Mouse (Mus musculus): ENCODE measurements around the gene Fam53b. TPM values are rescaled to one million over a fixed set of nuclear protein-coding genes. Genes with fewer than 3 reads are reported as not detected.
A peak's percentile ranks its signal among the peaks of the same experiment; 100 is the strongest.

Gene Fam53b
- polyA plus RNA-seq, 1 experiment from 2014 or later, result 16.4 TPM

GRCm38 (mm10) chr7:132806926-132807857, 6.5 kb downstream of the Fam53b start:
- Histone ChIP-seq H3K9me3 (replicated peaks; ENCODE audit: control insufficient read depth, low read length) (no peaks in the 10 kb centered on the region), H3K4me1 (ENCODE audit: control insufficient read depth, insufficient read depth, low read length) (peaks cover 93% of the 10 kb centered on the region), H3K9ac (ENCODE audit: low read length) (peak overlapping the region; percentile 50; the same call in 1 of the 2 replicates), H3K27me3 (ENCODE audit: control insufficient read depth, insufficient read depth, low read length) (no peaks in the 10 kb centered on the region), H3K4me2 (ENCODE audit: low read depth, low read length) (no peak overlapping the region), H3K36me3 (ENCODE audit: control insufficient read depth, insufficient read depth) (no peaks in the 10 kb centered on the region), H3K4me3 (ENCODE audit: low read length) (no peak overlapping the region), H3K27ac (ENCODE audit: low read length) (peak overlapping the region; percentile 54)
- WGBS, result 58% methylated on average over 13 of the region's 13 CpGs
- no peak for ATAC-seq (replicated peaks; ENCODE audit: extremely low read depth, insufficient read depth, low FRiP score)

GRCm38 (mm10) chr7:132806286-132806685, 7.4 kb downstream of the Fam53b start:
- no peaks in the 10 kb centered on the region for H3K36me3 ChIP-seq (ENCODE audit: control insufficient read depth, insufficient read depth)
- 51% methylated on average over 5 of the region's 5 CpGs for WGBS
- no peaks in the 10 kb centered on the region for H3K9me3 ChIP-seq (replicated peaks; ENCODE audit: control insufficient read depth, low read length)
- no peak overlapping the region for H3K4me3 ChIP-seq (ENCODE audit: low read length)
- H3K27ac ChIP-seq (ENCODE audit: low read length), result peak overlapping the region; percentile 49
- H3K4me1 ChIP-seq (ENCODE audit: control insufficient read depth, insufficient read depth, low read length), result peaks cover 92% of the 10 kb centered on the region
- no peaks in the 10 kb centered on the region for H3K27me3 ChIP-seq (ENCODE audit: control insufficient read depth, insufficient read depth, low read length)
- H3K9ac ChIP-seq (ENCODE audit: low read length), result peak overlapping the region; percentile 42
- H3K4me2 ChIP-seq (ENCODE audit: low read depth, low read length), result no peak overlapping the region
- ATAC-seq (replicated peaks; ENCODE audit: extremely low read depth, insufficient read depth, low FRiP score), result no peak

- WGBS, result 76% methylated on average over 5 of the region's 5 CpGs
- Histone ChIP-seq H3K27ac (ENCODE audit: low read length) (no peak overlapping the region), H3K4me1 (ENCODE audit: control insufficient read depth, insufficient read depth, low read length) (peaks cover 87% of the 10 kb centered on the region), H3K4me2 (ENCODE audit: low read depth, low read length) (no peak overlapping the region), H3K36me3 (ENCODE audit: control insufficient read depth, insufficient read depth) (no peaks in the 10 kb centered on the region), H3K9ac (ENCODE audit: low read length) (no peak overlapping the region), H3K4me3 (ENCODE audit: low read length) (no peak overlapping the region), H3K9me3 (replicated peaks; ENCODE audit: control insufficient read depth, low read length) (no peaks in the 10 kb centered on the region), H3K27me3 (ENCODE audit: control insufficient read depth, insufficient read depth, low read length) (no peaks in the 10 kb centered on the region)
- ATAC-seq (replicated peaks; ENCODE audit: extremely low read depth, insufficient read depth, low FRiP score), result no peak
Measured at GRCm38 (mm10) chr7:132804951-132805350, 8.7 kb downstream of the Fam53b start.

GRCm38 (mm10) chr7:132804461-132804860, 9.2 kb downstream of the Fam53b start:
- no peak overlapping the region for H3K4me2 ChIP-seq (ENCODE audit: low read depth, low read length)
- peak overlapping the region; percentile 70 for H3K27ac ChIP-seq (ENCODE audit: low read length)
- no peak overlapping the region for H3K9ac ChIP-seq (ENCODE audit: low read length)
- 60% methylated on average over 7 of the region's 7 CpGs for WGBS
- no peaks in the 10 kb centered on the region for H3K9me3 ChIP-seq (replicated peaks; ENCODE audit: control insufficient read depth, low read length)
- no peak for ATAC-seq (replicated peaks; ENCODE audit: extremely low read depth, insufficient read depth, low FRiP score)
- H3K4me1 ChIP-seq (ENCODE audit: control insufficient read depth, insufficient read depth, low read length), result peaks cover 87% of the 10 kb centered on the region
- H3K36me3 ChIP-seq (ENCODE audit: control insufficient read depth, insufficient read depth), result no peaks in the 10 kb centered on the region
- no peak overlapping the region for H3K4me3 ChIP-seq (ENCODE audit: low read length)
- no peaks in the 10 kb centered on the region for H3K27me3 ChIP-seq (ENCODE audit: control insufficient read depth, insufficient read depth, low read length)

- Histone ChIP-seq H3K27ac (ENCODE audit: low read length) (peak overlapping the region; percentile 70), H3K27me3 (ENCODE audit: control insufficient read depth, insufficient read depth, low read length) (no peaks in the 10 kb centered on the region), H3K4me2 (ENCODE audit: low read depth, low read length) (no peak overlapping the region), H3K36me3 (ENCODE audit: control insufficient read depth, insufficient read depth) (no peaks in the 10 kb centered on the region), H3K4me1 (ENCODE audit: control insufficient read depth, insufficient read depth, low read length) (peaks cover 87% of the 10 kb centered on the region), H3K4me3 (ENCODE audit: low read length) (no peak overlapping the region), H3K9ac (ENCODE audit: low read length) (no peak overlapping the region), H3K9me3 (replicated peaks; ENCODE audit: control insufficient read depth, low read length) (no peaks in the 10 kb centered on the region)
- 48% methylated on average over 3 of the region's 3 CpGs for WGBS
- no peak for ATAC-seq (replicated peaks; ENCODE audit: extremely low read depth, insufficient read depth, low FRiP score)
Measured at GRCm38 (mm10) chr7:132803962-132804361, 9.7 kb downstream of the Fam53b start.

GRCm38 (mm10) chr7:132803336-132803735, 10.3 kb downstream of the Fam53b start:
- H3K4me2 ChIP-seq (ENCODE audit: low read depth, low read length), result no peak overlapping the region
- H3K4me1 ChIP-seq (ENCODE audit: control insufficient read depth, insufficient read depth, low read length), result peaks cover 82% of the 10 kb centered on the region
- H3K27ac ChIP-seq (ENCODE audit: low read length), result peak overlapping the region; percentile 70
- no peak overlapping the region for H3K4me3 ChIP-seq (ENCODE audit: low read length)
- 76% methylated on average over 2 of the region's 2 CpGs for WGBS
- H3K27me3 ChIP-seq (ENCODE audit: control insufficient read depth, insufficient read depth, low read length), result no peaks in the 10 kb centered on the region
- 0 out of 2 replicates have a peak overlapping the region, but pooled peaks have one; percentile 2 for H3K9ac ChIP-seq (ENCODE audit: low read length)
- H3K36me3 ChIP-seq (ENCODE audit: control insufficient read depth, insufficient read depth), result no peaks in the 10 kb centered on the region
- H3K9me3 ChIP-seq (replicated peaks; ENCODE audit: control insufficient read depth, low read length), result no peaks in the 10 kb centered on the region
- no peak for ATAC-seq (replicated peaks; ENCODE audit: extremely low read depth, insufficient read depth, low FRiP score)

- Histone ChIP-seq H3K4me2 (ENCODE audit: low read depth, low read length) (no peak overlapping the region), H3K27me3 (ENCODE audit: control insufficient read depth, insufficient read depth, low read length) (no peaks in the 10 kb centered on the region), H3K9me3 (replicated peaks; ENCODE audit: control insufficient read depth, low read length) (no peaks in the 10 kb centered on the region), H3K36me3 (ENCODE audit: control insufficient read depth, insufficient read depth) (no peaks in the 10 kb centered on the region), H3K4me1 (ENCODE audit: control insufficient read depth, insufficient read depth, low read length) (peaks cover 76% of the 10 kb centered on the region), H3K27ac (ENCODE audit: low read length) (peak overlapping the region; percentile 70), H3K4me3 (ENCODE audit: low read length) (no peak overlapping the region), H3K9ac (ENCODE audit: low read length) (peak overlapping the region; percentile 27; the same call in 1 of the 2 replicates)
- WGBS, result 49% methylated on average over 11 of the region's 11 CpGs
- no peak for ATAC-seq (replicated peaks; ENCODE audit: extremely low read depth, insufficient read depth, low FRiP score)
Measured at GRCm38 (mm10) chr7:132802691-132803090, 11.0 kb downstream of the Fam53b start.

- Histone ChIP-seq H3K36me3 (ENCODE audit: control insufficient read depth, insufficient read depth) (no peaks in the 10 kb centered on the region), H3K27me3 (ENCODE audit: control insufficient read depth, insufficient read depth, low read length) (no peaks in the 10 kb centered on the region), H3K4me1 (ENCODE audit: control insufficient read depth, insufficient read depth, low read length) (peaks cover 70% of the 10 kb centered on the region), H3K4me2 (ENCODE audit: low read depth, low read length) (no peak overlapping the region), H3K4me3 (ENCODE audit: low read length) (no peak overlapping the region), H3K27ac (ENCODE audit: low read length) (peak overlapping the region; percentile 70), H3K9me3 (replicated peaks; ENCODE audit: control insufficient read depth, low read length) (no peaks in the 10 kb centered on the region), H3K9ac (ENCODE audit: low read length) (no peak overlapping the region)
- ATAC-seq (replicated peaks; ENCODE audit: extremely low read depth, insufficient read depth, low FRiP score), result no peak
- WGBS, result 65% methylated on average over 2 of the region's 2 CpGs
Measured at GRCm38 (mm10) chr7:132802066-132802465, 11.6 kb downstream of the Fam53b start.

- Histone ChIP-seq H3K9me3 (replicated peaks; ENCODE audit: control insufficient read depth, low read length) (no peaks in the 10 kb centered on the region), H3K36me3 (ENCODE audit: control insufficient read depth, insufficient read depth) (no peaks in the 10 kb centered on the region), H3K9ac (ENCODE audit: low read length) (no peak overlapping the region), H3K4me2 (ENCODE audit: low read depth, low read length) (no peak overlapping the region), H3K4me3 (ENCODE audit: low read length) (no peak overlapping the region), H3K4me1 (ENCODE audit: control insufficient read depth, insufficient read depth, low read length) (peaks cover 64% of the 10 kb centered on the region), H3K27ac (ENCODE audit: low read length) (no peak overlapping the region), H3K27me3 (ENCODE audit: control insufficient read depth, insufficient read depth, low read length) (no peaks in the 10 kb centered on the region)
- WGBS, result 80% methylated on average over 5 of the region's 5 CpGs
- ATAC-seq (replicated peaks; ENCODE audit: extremely low read depth, insufficient read depth, low FRiP score), result no peak
Measured at GRCm38 (mm10) chr7:132801509-132801908, 12.2 kb downstream of the Fam53b start.
